Mouse (Mus musculus): Measurements from ENCODE around the gene Hand1. TPM values are rescaled to one million over a fixed set of nuclear protein-coding genes. Genes with fewer than 3 reads are reported as not detected.

Gene Hand1
- polyA plus RNA-seq, 1 experiment from 2014 or later = 0.16 TPM

DNA sequence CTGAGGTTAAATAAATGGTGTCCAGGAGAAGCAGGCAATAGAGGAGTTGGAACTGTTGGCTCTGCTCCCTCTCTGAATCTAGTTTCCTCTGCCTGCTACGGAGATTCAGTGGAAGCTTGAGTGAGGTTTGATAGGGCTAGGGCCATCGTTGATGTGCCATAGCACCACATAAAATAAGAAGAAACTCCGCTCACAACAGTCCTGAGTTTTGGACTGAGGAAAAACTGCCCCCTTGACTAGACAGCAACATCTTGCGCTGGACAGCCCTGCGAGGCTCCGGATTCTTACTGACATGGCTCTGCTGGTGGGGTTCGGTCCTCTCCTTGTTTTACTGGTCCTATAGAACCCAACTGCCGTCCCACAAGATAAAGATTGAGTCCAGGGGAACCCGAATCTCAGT is 3.8 kb upstream of the Hand1 start:
- H3K4me2 ChIP-seq (ENCODE audit: low read depth, low read length) = no peak overlapping the region
- no peak for ATAC-seq (ENCODE audit: low read depth)
- 10% methylated on average over 9 of the region's 9 CpGs for WGBS
- H3K9ac ChIP-seq (ENCODE audit: low read length) = no peak overlapping the region
- H3K9me3 ChIP-seq (ENCODE audit: control insufficient read depth, low read length) = no peaks in the 10 kb centered on the region
- H3K4me3 ChIP-seq (ENCODE audit: low read length) = no peak overlapping the region
- H3K36me3 ChIP-seq (ENCODE audit: control insufficient read depth, insufficient read depth, low read length) = no peaks in the 10 kb centered on the region
- H3K4me1 ChIP-seq (replicated peaks; ENCODE audit: control insufficient read depth, insufficient read depth, low read length) = no peaks in the 10 kb centered on the region
- peaks cover 97% of the 10 kb centered on the region for H3K27me3 ChIP-seq (ENCODE audit: control insufficient read depth, insufficient read depth, low read depth, low read length)
- no peak overlapping the region for H3K27ac ChIP-seq (ENCODE audit: low read length)

GRCm38 (mm10) chr11:57835931-57836330 is 3.3 kb upstream of the Hand1 start:
- Histone ChIP-seq H3K4me1 (replicated peaks; ENCODE audit: control insufficient read depth, insufficient read depth, low read length) (no peaks in the 10 kb centered on the region), H3K27ac (ENCODE audit: low read length) (no peak overlapping the region), H3K9ac (ENCODE audit: low read length) (no peak overlapping the region), H3K4me2 (ENCODE audit: low read depth, low read length) (no peak overlapping the region), H3K36me3 (ENCODE audit: control insufficient read depth, insufficient read depth, low read length) (no peaks in the 10 kb centered on the region), H3K9me3 (ENCODE audit: control insufficient read depth, low read length) (no peaks in the 10 kb centered on the region), H3K4me3 (ENCODE audit: low read length) (no peak overlapping the region), H3K27me3 (ENCODE audit: control insufficient read depth, insufficient read depth, low read depth, low read length) (peaks cover 97% of the 10 kb centered on the region)
- WGBS = 14% methylated on average over 3 of the region's 3 CpGs
- no peak for ATAC-seq (ENCODE audit: low read depth)

- 23% methylated on average over 2 of the region's 2 CpGs for WGBS
Observed at GRCm38 (mm10) chr11:57835331-57835730, 2.7 kb upstream of the Hand1 start.

DNA sequence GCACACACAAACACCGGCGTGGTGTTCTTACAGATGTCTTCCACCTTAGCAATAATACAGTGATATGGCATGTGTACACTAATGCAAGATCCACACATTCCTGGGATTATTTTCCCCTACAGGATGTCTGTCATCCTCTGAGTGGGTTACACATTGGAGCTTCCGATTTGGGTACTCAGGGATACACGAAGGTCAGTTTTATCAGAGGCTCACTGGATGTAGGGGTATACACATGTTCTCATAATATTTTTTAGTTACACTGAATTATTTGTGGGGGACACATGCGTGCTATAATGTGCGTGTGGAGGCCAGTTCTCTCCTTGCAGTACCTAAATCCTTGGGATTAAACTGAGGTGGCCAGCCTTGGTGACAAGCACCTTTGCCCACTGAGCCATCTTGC is 1.4 kb upstream of the Hand1 start:
- H3K27me3 ChIP-seq (ENCODE audit: control insufficient read depth, insufficient read depth, low read depth, low read length) = peaks cover 97% of the 10 kb centered on the region
- H3K36me3 ChIP-seq (ENCODE audit: control insufficient read depth, insufficient read depth, low read length) = no peaks in the 10 kb centered on the region
- 16% methylated on average over 6 of the region's 6 CpGs for WGBS
- no peak overlapping the region for H3K27ac ChIP-seq (ENCODE audit: low read length)
- ATAC-seq (ENCODE audit: low read depth) = no peak
- no peaks in the 10 kb centered on the region for H3K9me3 ChIP-seq (ENCODE audit: control insufficient read depth, low read length)
- no peaks in the 10 kb centered on the region for H3K4me1 ChIP-seq (replicated peaks; ENCODE audit: control insufficient read depth, insufficient read depth, low read length)
- no peak overlapping the region for H3K4me3 ChIP-seq (ENCODE audit: low read length)
- no peak overlapping the region for H3K9ac ChIP-seq (ENCODE audit: low read length)
- no peak overlapping the region for H3K4me2 ChIP-seq (ENCODE audit: low read depth, low read length)

More at GRCm38 (mm10) chr11:57835331-57835730, 2.7 kb upstream of the Hand1 start:
- ATAC-seq (ENCODE audit: low read depth) = no peak
- peaks cover 97% of the 10 kb centered on the region for H3K27me3 ChIP-seq (ENCODE audit: control insufficient read depth, insufficient read depth, low read depth, low read length)
- no peak overlapping the region for H3K27ac ChIP-seq (ENCODE audit: low read length)
- H3K9ac ChIP-seq (ENCODE audit: low read length) = no peak overlapping the region
- H3K36me3 ChIP-seq (ENCODE audit: control insufficient read depth, insufficient read depth, low read length) = no peaks in the 10 kb centered on the region
- H3K4me1 ChIP-seq (replicated peaks; ENCODE audit: control insufficient read depth, insufficient read depth, low read length) = no peaks in the 10 kb centered on the region
- H3K4me2 ChIP-seq (ENCODE audit: low read depth, low read length) = no peak overlapping the region
- H3K4me3 ChIP-seq (ENCODE audit: low read length) = no peak overlapping the region
- H3K9me3 ChIP-seq (ENCODE audit: control insufficient read depth, low read length) = no peaks in the 10 kb centered on the region

DNA sequence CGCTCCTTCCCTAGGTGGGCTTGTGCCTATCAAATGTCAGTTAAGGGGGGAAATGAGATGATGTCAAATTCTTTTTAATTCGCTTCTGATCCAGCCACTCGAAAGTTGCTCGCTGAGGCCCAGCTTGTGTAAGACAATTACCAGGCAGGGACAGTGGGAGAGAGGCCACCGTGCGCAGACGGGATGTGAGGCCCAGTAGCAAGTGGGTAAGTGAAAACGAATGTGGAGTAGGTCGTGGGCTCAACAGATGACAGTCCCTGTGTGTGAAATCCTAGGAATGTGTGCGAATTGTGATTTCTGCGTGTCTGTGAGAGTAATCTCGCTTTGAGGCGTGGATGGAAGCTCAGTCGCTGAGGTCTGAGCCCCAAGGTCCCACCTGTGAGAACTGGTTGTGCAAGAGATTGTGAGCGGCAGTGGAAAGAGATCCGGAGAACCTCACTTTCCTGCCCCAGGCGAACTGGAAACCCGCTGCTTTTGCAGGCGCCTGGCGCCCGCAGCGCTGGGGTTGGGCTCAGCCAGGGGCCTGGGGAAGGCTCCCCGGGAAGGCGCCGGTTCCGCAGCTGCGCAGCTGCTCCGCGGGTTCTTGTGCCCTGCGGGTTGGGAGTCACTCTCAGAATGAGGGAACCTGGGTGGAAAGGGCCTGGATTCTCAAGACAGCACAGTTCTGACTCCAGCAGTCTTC is 819 bp upstream of the Hand1 start:
- Histone ChIP-seq H3K4me2 (ENCODE audit: low read depth, low read length) (no peak overlapping the region), H3K27ac (ENCODE audit: low read length) (no peak overlapping the region), H3K9me3 (ENCODE audit: control insufficient read depth, low read length) (no peaks in the 10 kb centered on the region), H3K36me3 (ENCODE audit: control insufficient read depth, insufficient read depth, low read length) (no peaks in the 10 kb centered on the region), H3K4me1 (replicated peaks; ENCODE audit: control insufficient read depth, insufficient read depth, low read length) (no peaks in the 10 kb centered on the region), H3K4me3 (ENCODE audit: low read length) (no peak overlapping the region), H3K9ac (ENCODE audit: low read length) (no peak overlapping the region), H3K27me3 (ENCODE audit: control insufficient read depth, insufficient read depth, low read depth, low read length) (peaks cover 97% of the 10 kb centered on the region)
- ATAC-seq (ENCODE audit: low read depth) = no peak
- WGBS = 5% methylated on average over 30 of the region's 30 CpGs

DNA sequence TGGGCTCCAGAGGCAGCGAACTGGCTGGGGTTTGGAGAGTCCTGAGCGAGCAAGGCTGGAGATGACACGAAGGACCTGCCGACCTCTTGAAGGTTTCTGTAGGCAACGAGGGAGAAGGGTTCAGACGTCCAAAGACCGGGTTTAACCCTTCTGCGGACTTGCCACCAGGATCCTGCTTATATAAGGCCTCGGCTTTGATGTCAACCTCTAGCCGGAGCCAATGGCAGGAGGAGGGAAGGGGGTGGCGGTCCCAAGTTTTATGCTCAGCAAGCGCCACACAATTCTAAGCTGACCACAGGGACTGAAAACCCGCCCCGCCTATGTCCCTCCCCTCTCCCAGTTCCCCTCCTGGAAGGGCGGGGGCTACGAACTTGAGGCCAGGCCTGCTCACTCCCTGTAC is 757 bp downstream of the Hand1 start:
- no peak overlapping the region for H3K27ac ChIP-seq (ENCODE audit: low read length)
- H3K9ac ChIP-seq (ENCODE audit: low read length) = no peak overlapping the region
- no peaks in the 10 kb centered on the region for H3K9me3 ChIP-seq (ENCODE audit: control insufficient read depth, low read length)
- WGBS = 19% methylated on average over 16 of the region's 16 CpGs
- H3K4me1 ChIP-seq (replicated peaks; ENCODE audit: control insufficient read depth, insufficient read depth, low read length) = peaks cover 5% of the 10 kb centered on the region
- no peak overlapping the region for H3K4me3 ChIP-seq (ENCODE audit: low read length)
- H3K4me2 ChIP-seq (ENCODE audit: low read depth, low read length) = no peak overlapping the region
- ATAC-seq (ENCODE audit: low read depth) = no peak
- peaks cover 98% of the 10 kb centered on the region for H3K27me3 ChIP-seq (ENCODE audit: control insufficient read depth, insufficient read depth, low read depth, low read length)
- no peaks in the 10 kb centered on the region for H3K36me3 ChIP-seq (ENCODE audit: control insufficient read depth, insufficient read depth, low read length)

DNA sequence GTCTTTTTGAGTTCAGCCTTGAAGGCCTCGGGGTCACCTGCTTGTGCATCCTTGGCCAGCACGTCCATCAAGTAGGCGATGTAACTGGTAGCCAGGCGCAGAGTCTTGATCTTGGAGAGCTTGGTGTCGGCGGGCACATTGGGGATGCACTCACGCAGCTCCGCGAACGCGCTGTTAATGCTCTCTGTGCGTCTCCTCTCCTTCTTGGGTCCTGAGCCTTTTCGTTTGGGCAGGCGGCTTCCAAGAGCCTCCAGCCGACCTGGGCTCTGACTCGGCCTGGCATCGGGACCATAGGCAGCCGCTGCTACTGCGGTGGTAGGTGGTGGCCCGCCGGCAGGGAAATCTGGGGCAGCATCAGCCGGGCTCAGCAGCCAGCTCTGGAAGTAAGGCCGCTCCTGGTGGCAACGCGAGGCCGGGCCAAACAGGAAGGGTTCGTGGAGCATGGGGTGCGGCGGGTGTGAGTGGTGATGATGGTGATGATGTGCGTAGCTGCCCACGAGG is 1.3 kb downstream of the Hand1 start:
- peaks cover 98% of the 10 kb centered on the region for H3K27me3 ChIP-seq (ENCODE audit: control insufficient read depth, insufficient read depth, low read depth, low read length)
- H3K9ac ChIP-seq (ENCODE audit: low read length) = no peak overlapping the region
- peaks cover 5% of the 10 kb centered on the region for H3K4me1 ChIP-seq (replicated peaks; ENCODE audit: control insufficient read depth, insufficient read depth, low read length)
- H3K27ac ChIP-seq (ENCODE audit: low read length) = no peak overlapping the region
- 11% methylated on average over 31 of the region's 31 CpGs for WGBS
- no peaks in the 10 kb centered on the region for H3K9me3 ChIP-seq (ENCODE audit: control insufficient read depth, low read length)
- no peak for ATAC-seq (ENCODE audit: low read depth)
- H3K36me3 ChIP-seq (ENCODE audit: control insufficient read depth, insufficient read depth, low read length) = no peaks in the 10 kb centered on the region
- no peak overlapping the region for H3K4me2 ChIP-seq (ENCODE audit: low read depth, low read length)
- no peak overlapping the region for H3K4me3 ChIP-seq (ENCODE audit: low read length)

- Histone ChIP-seq H3K27me3 (ENCODE audit: control insufficient read depth, insufficient read depth, low read depth, low read length) (peaks cover 96% of the 10 kb centered on the region), H3K36me3 (ENCODE audit: control insufficient read depth, insufficient read depth, low read length) (no peaks in the 10 kb centered on the region), H3K9ac (ENCODE audit: low read length) (no peak overlapping the region), H3K9me3 (ENCODE audit: control insufficient read depth, low read length) (no peaks in the 10 kb centered on the region), H3K27ac (ENCODE audit: low read length) (no peak overlapping the region), H3K4me3 (ENCODE audit: low read length) (no peak overlapping the region), H3K4me1 (replicated peaks; ENCODE audit: control insufficient read depth, insufficient read depth, low read length) (peaks cover 5% of the 10 kb centered on the region), H3K4me2 (ENCODE audit: low read depth, low read length) (no peak overlapping the region)
- WGBS = 38% methylated on average over 17 of the region's 17 CpGs
- ATAC-seq (ENCODE audit: low read depth) = no peak
Observed at GRCm38 (mm10) chr11:57829871-57830775, 2.5 kb downstream of the Hand1 start.
